Mouse (Mus musculus) neural tube, embryonic 12.5 days (tissue): Measurements from ENCODE around the gene Gm21987. TPM values are rescaled to one million over a fixed set of nuclear protein-coding genes. Genes with fewer than 3 reads are reported as not detected.
A peak's percentile ranks its signal among the peaks of the same experiment; 100 is the strongest.
"Not testable (repeated sequence)": the region's sequence is repeated elsewhere in the genome, so short reads cannot be mapped to it uniquely, and the experiment has no call there.

Experiments
- ATAC-seq: fragments of 200-750 bp; cut with Nextera tagmentation; 2 replicates; pipeline ENCODE4 v1.8.0; 2017; ENCODE audit warnings: low read depth, mild to moderate bottlenecking, moderate TSS enrichment, moderate library complexity; ENCODE audit not compliant: low FRiP score
- H3K27ac ChIP-seq: fragments of 300-500 bp; sonication (generic); 2 replicates; pipeline ENCODE4 v1.5.1; 2016
- H3K27me3 ChIP-seq: fragments of 300-500 bp; sonication (generic); replicated peaks from 2 replicates; pipeline ENCODE4 v1.6.1; 2016; ENCODE audit warnings: mild to moderate bottlenecking
- H3K36me3 ChIP-seq: fragments of 300-500 bp; sonication (generic); 2 replicates; pipeline ENCODE4 v1.6.1; 2016; ENCODE audit warnings: mild to moderate bottlenecking
- H3K4me1 ChIP-seq: fragments of 300-500 bp; sonication (generic); 2 replicates; pipeline ENCODE4 v1.6.1; 2016
- H3K4me2 ChIP-seq: fragments of 300-500 bp; sonication (generic); replicated peaks from 2 replicates; pipeline ENCODE4 v1.6.1; 2016; ENCODE audit warnings: mild to moderate bottlenecking
- H3K4me3 ChIP-seq: fragments of 300-500 bp; sonication (generic); 2 replicates; pipeline ENCODE4 v1.5.1; 2016
- H3K9ac ChIP-seq: fragments of 300-500 bp; sonication (generic); 2 replicates; pipeline ENCODE4 v1.6.1; 2016; ENCODE audit warnings: mild to moderate bottlenecking
- H3K9me3 ChIP-seq: fragments of 300-500 bp; sonication (generic); 2 replicates; pipeline ENCODE4 v1.6.1; 2016; ENCODE audit warnings: mild to moderate bottlenecking
- WGBS: fragments of 180-500 bp; shearing (Covaris S2); methylation state at CpG from one replicate; pipeline ENCODE4 v1.1.7; 2016; 5-methylcytosine and 5-hydroxymethylcytosine counted together
- polyA plus RNA-seq: library from polyadenylated mRNA; unstranded; fragments of >200 nt; fragmentation: Nextera tagmentation; extraction: Ambion mirVana; gene quantifications from 2 replicates; pipeline ENCODE4 v1.2.1, GENCODE M21; 2016

Gm21987 gene
- polyA plus RNA-seq, 1 experiment from 2014 or later, result not detected

GRCm38 (mm10) chr16:38326778-38327397, 20.0 kb upstream of the Gm21987 start:
- Histone ChIP-seq H3K4me2 (no peak overlapping the region), H3K27me3 (no peaks in the 10 kb centered on the region), H3K4me1 (no peaks in the 10 kb centered on the region), H3K36me3 (no peaks in the 10 kb centered on the region), H3K9me3 (no peaks in the 10 kb centered on the region), H3K27ac (no peak overlapping the region), H3K4me3 (no peak overlapping the region), H3K9ac (no peak overlapping the region)
- 83% methylated on average over 11 of the region's 11 CpGs for WGBS
- no peak for ATAC-seq

GRCm38 (mm10) chr16:38329340-38329739, 17.5 kb upstream of the Gm21987 start:
- H3K4me1 ChIP-seq, result no peaks in the 10 kb centered on the region
- H3K4me3 ChIP-seq, result no peak overlapping the region
- no peak overlapping the region for H3K9ac ChIP-seq
- 89% methylated on average over 3 of the region's 3 CpGs for WGBS
- no peaks in the 10 kb centered on the region for H3K36me3 ChIP-seq
- H3K27ac ChIP-seq, result no peak overlapping the region
- no peaks in the 10 kb centered on the region for H3K9me3 ChIP-seq
- no peak overlapping the region for H3K4me2 ChIP-seq
- ATAC-seq, result no peak
- H3K27me3 ChIP-seq, result no peaks in the 10 kb centered on the region

DNA sequence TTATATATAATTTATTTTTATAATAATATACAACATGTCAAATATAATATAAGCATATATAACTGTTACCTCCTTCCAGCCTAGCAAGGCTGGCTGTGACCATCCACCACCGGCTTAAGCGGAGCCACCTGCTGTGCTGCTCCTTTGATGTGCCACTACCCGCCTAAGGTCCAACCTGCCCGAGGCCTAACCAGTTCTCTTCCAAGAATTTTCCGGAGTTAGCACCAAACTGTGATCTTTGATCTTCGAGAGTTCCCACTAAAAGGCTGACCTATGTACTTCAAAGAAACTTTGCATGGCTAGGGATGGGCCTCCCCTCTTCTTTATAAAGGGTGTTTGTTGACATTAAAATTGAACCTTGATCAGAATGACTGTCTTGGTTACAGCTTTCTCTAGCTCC, 12.4 kb upstream of the Gm21987 start:
- no peak overlapping the region for H3K9ac ChIP-seq
- no peaks in the 10 kb centered on the region for H3K27me3 ChIP-seq
- no peak for ATAC-seq
- H3K27ac ChIP-seq, result no peak overlapping the region
- no peaks in the 10 kb centered on the region for H3K4me1 ChIP-seq
- WGBS, result 33% methylated on average over 6 of the region's 6 CpGs
- H3K9me3 ChIP-seq, result no peaks in the 10 kb centered on the region
- H3K36me3 ChIP-seq, result no peaks in the 10 kb centered on the region
- no peak overlapping the region for H3K4me2 ChIP-seq
- H3K4me3 ChIP-seq, result no peak overlapping the region

- not testable (repeated sequence) for H3K36me3 ChIP-seq, H3K27ac ChIP-seq, H3K9ac ChIP-seq, H3K4me1 ChIP-seq, H3K9me3 ChIP-seq, H3K4me3 ChIP-seq, H3K4me2 ChIP-seq, ATAC-seq, H3K27me3 ChIP-seq
- 91% methylated on average over 4 of the region's 4 CpGs for WGBS
Observed at GRCm38 (mm10) chr16:38338077-38338476, 8.8 kb upstream of the Gm21987 start.

DNA sequence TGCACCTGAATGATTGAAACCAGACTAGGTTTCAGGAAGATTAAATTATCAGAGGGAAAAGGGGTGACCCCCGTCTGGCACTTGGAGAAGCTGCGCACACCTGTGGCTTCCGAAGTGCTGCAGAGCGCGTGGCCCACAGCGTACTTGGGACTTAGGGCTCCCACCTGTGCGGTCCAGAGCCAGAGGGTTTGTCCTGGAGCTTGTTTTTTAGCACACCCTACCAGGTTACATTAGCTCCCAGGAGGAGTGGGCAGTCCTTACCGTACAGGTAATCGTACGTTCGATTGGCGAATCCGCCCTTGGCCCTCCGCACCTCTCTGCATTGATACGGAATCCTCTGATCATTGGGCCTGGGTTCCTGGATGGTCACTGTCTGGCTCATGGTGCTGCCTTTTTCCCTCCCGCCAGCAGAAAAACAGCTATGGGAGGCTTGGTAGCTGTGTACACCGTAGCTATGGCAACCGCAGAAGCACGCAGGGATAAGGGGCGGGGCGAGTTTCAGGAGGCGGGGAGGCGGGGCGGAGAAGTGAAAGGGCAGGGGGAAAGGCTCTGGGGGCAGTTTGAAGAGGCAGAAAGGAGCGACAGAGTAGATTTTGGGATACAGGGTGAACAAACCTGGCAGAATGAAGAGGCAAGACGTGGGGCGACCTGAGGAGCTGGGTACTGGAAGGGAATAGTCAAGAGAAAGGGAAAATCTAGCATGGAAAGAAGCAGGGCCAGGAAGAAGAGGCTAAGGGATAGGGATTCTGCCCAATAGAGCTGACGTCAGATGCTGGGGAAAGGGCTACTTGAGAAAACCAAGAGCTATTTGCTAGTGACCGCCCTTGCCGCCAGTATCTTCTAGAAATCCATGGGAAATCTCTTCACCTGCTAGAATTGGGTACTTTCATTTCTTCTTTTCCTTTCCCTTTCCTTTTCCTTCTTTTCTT, 5.2 kb upstream of the Gm21987 start, which contains the start of gene Maats1:
Gene Maats1, minus strand, starts transcription at position 748 of the 929 bp plus-strand sequence.
- no peak within 1 kb of the TSS for H3K27ac ChIP-seq
- no peaks in the 10 kb centered on the region for H3K27me3 ChIP-seq
- no peaks in the 10 kb centered on the region for H3K36me3 ChIP-seq
- 12% methylated on average over 30 of the region's 30 CpGs for WGBS
- peak within 1 kb of the TSS; percentile 29 for H3K4me3 ChIP-seq
- H3K4me2 ChIP-seq, result peak within 1 kb of the TSS; percentile 77
- peaks cover 9% of the 10 kb centered on the region for H3K4me1 ChIP-seq
- peak; percentile 89 for ATAC-seq
- H3K9ac ChIP-seq, result peak within 1 kb of the TSS; percentile 38; the same call in 1 of the 2 replicates
- no peaks in the 10 kb centered on the region for H3K9me3 ChIP-seq

GRCm38 (mm10) chr16:38344941-38345725, 1.7 kb upstream of the Gm21987 start:
- 85% methylated on average over 3 of the region's 3 CpGs for WGBS
- H3K9ac ChIP-seq, result no peak overlapping the region
- ATAC-seq, result no peak

DNA sequence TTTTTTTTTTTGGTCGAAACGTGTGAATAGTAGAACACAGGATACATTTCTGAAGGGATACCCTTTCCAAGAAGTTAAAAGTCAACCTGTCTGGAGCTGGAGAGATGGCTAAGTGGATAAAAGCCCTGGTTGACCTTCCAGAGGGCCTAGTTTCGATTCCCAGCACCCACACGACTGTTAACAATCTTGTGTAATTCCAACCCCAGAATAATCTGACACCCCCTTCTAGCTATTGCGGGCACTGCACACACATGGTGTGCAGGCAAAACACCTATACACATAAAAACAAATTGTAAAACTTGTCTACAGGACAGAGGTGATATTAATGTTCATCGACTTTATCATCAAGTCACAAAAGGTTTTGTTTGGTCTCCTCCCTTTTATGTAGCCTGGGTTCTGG, 748 bp downstream of the Gm21987 start:
- Histone ChIP-seq H3K36me3 (peaks cover 30% of the 10 kb centered on the region), H3K27me3 (no peaks in the 10 kb centered on the region), H3K9me3 (no peaks in the 10 kb centered on the region), H3K4me1 (peaks cover 5% of the 10 kb centered on the region; the same call in 1 of the 2 replicates), H3K4me3 (peak overlapping the region; percentile 93), H3K27ac (no peak overlapping the region), H3K9ac (peak overlapping the region; percentile 83), H3K4me2 (peak overlapping the region; percentile 71)
- WGBS, result 64% methylated on average over 6 of the region's 6 CpGs
- no peak for ATAC-seq

More at GRCm38 (mm10) chr16:38344941-38345725, 1.7 kb upstream of the Gm21987 start:
- Histone ChIP-seq H3K4me1 (peaks cover 13% of the 10 kb centered on the region), H3K36me3 (peaks cover 8% of the 10 kb centered on the region), H3K9me3 (no peaks in the 10 kb centered on the region), H3K27me3 (no peaks in the 10 kb centered on the region), H3K4me3 (no peak overlapping the region), H3K4me2 (no peak overlapping the region), H3K27ac (no peak overlapping the region)

DNA sequence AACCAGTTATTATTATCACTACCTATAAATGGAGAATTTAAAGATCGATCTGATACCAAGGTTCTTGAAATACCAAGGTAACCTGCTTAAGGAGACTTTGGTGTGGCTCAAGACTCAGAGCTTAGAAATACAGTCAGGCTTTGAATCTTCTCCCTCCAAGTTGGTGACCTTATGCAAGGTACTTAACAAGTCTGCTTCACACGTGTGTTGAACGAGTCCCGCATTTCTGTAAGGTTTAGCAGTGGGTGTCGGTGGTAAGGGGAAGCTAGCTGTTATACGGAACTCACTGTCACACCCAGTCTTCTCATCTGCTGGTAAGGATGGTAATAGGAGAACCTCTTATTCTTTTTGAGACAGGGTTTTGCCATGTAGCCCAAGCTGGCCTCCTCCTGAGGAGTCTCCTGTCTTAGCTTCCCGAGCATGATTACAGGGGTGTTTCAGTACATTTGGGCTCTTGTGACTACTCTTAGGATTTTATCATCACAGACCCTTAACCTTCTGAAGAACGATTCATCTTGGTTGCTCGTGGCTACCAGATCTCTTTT, 1.4 kb downstream of the Gm21987 start:
- Histone ChIP-seq H3K4me1 (peaks cover 5% of the 10 kb centered on the region; the same call in 1 of the 2 replicates), H3K27ac (no peak overlapping the region), H3K27me3 (no peaks in the 10 kb centered on the region), H3K9me3 (no peaks in the 10 kb centered on the region), H3K36me3 (peaks cover 30% of the 10 kb centered on the region), H3K9ac (no peak overlapping the region), H3K4me3 (no peak overlapping the region), H3K4me2 (no peak overlapping the region)
- 94% methylated on average over 9 of the region's 9 CpGs for WGBS
- no peak for ATAC-seq

- no peaks in the 10 kb centered on the region for H3K9me3 ChIP-seq
- H3K27me3 ChIP-seq, result no peaks in the 10 kb centered on the region
- no peak for ATAC-seq
- H3K4me3 ChIP-seq, result no peak overlapping the region
- peaks cover 34% of the 10 kb centered on the region for H3K36me3 ChIP-seq
- H3K9ac ChIP-seq, result no peak overlapping the region
- 96% methylated on average over 2 of the region's 2 CpGs for WGBS
- H3K4me2 ChIP-seq, result no peak overlapping the region
- no peak overlapping the region for H3K27ac ChIP-seq
- H3K4me1 ChIP-seq, result peaks cover 5% of the 10 kb centered on the region; the same call in 1 of the 2 replicates
Observed at GRCm38 (mm10) chr16:38349881-38350280, 3.0 kb downstream of the Gm21987 start.

DNA sequence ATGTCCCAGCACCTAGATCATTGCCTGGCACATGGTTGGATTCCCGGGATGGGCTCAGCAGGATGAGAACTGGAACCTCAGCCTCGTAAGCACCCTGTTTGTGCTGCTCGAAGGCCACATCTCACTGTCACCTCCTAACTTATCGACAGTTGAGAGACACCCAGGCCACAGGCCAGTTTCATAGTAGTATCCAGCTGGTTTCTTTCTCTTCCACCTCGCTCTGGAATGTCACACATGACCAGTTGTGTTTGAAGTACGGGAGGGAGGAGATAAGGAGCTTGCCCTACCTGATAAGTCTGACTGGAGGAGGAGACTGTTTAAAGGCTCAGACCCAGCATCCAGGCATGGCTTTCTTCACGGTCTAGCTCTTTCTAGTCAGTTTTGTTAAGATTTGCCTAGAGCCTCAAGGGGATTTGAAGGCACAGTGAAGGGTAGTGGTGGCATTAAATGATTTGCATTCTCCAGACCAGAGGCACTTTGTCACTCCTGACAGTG, 3.6 kb downstream of the Gm21987 start:
- H3K4me3 ChIP-seq, result no peak overlapping the region
- no peaks in the 10 kb centered on the region for H3K27me3 ChIP-seq
- no peak overlapping the region for H3K4me2 ChIP-seq
- H3K4me1 ChIP-seq, result peaks cover 5% of the 10 kb centered on the region; the same call in 1 of the 2 replicates
- H3K36me3 ChIP-seq, result peaks cover 34% of the 10 kb centered on the region
- H3K9me3 ChIP-seq, result no peaks in the 10 kb centered on the region
- 90% methylated on average over 7 of the region's 7 CpGs for WGBS
- no peak for ATAC-seq
- no peak overlapping the region for H3K27ac ChIP-seq
- no peak overlapping the region for H3K9ac ChIP-seq

- ATAC-seq, result no peak
- 84% methylated on average over 6 of the region's 6 CpGs for WGBS
- Histone ChIP-seq H3K9ac (no peak overlapping the region), H3K4me1 (peaks cover 5% of the 10 kb centered on the region; the same call in 1 of the 2 replicates), H3K4me2 (no peak overlapping the region), H3K27ac (no peak overlapping the region), H3K9me3 (no peaks in the 10 kb centered on the region), H3K36me3 (peaks cover 34% of the 10 kb centered on the region), H3K4me3 (no peak overlapping the region), H3K27me3 (no peaks in the 10 kb centered on the region)
Observed at GRCm38 (mm10) chr16:38350939-38351338, 4.1 kb downstream of the Gm21987 start.
